Mouse (Mus musculus) c-Kit-negative CD71-positive TER-119-positive erythroid progenitor cells, embryonic 14.5 days (primary cell): ENCODE data around the gene Rpl39.
"Not testable (repeated sequence)": the region's sequence is repeated elsewhere in the genome, so short reads cannot be mapped to it uniquely, and the experiment has no call there.

Source experiments
- DNase-seq: peaks from one replicate; pipeline ENCODE4 v3.0.0-alpha.2; 2013; ENCODE audit warnings: low read depth, low spot score

Gene Rpl39

GRCm38 (mm10) chrX:37084927-37085660 lies at the start of gene Rpl39:
TSS of gene Rpl39 (minus strand) at chrX:37085402.
- peak; percentile 79 for DNase-seq

GRCm38 (mm10) chrX:37126671-37127358 lies 41.6 kb upstream of the Rpl39 start, which contains the start of gene Nkap:
TSS of gene Nkap (plus strand) at chrX:37126795.
- peak; percentile 64 for DNase-seq

- DNase-seq: no peak
Measured at GRCm38 (mm10) chrX:37125511-37125910, 40.3 kb upstream of the Rpl39 start.

GRCm38 (mm10) chrX:37120212-37120611 lies 35.0 kb upstream of the Rpl39 start:
- DNase-seq: no peak

- no peak for DNase-seq
Measured at GRCm38 (mm10) chrX:37119585-37119984, 34.4 kb upstream of the Rpl39 start.

GRCm38 (mm10) chrX:37117085-37117484 lies 31.9 kb upstream of the Rpl39 start:
- DNase-seq: no peak

GRCm38 (mm10) chrX:37110881-37111193 lies 25.6 kb upstream of the Rpl39 start:
- DNase-seq: no peak

GRCm38 (mm10) chrX:37110193-37110880 lies 25.1 kb upstream of the Rpl39 start, which contains the start of gene Upf3b:
TSS of gene Upf3b (minus strand) at chrX:37110322.
- DNase-seq: peak; percentile 89

GRCm38 (mm10) chrX:37109526-37110192 lies 24.5 kb upstream of the Rpl39 start:
- DNase-seq: no peak

GRCm38 (mm10) chrX:37103826-37104225 lies 18.6 kb upstream of the Rpl39 start:
- no peak for DNase-seq

GRCm38 (mm10) chrX:37098681-37099080 lies 13.5 kb upstream of the Rpl39 start:
- no peak for DNase-seq

- DNase-seq: no peak
Measured at GRCm38 (mm10) chrX:37095106-37095768, 10.0 kb upstream of the Rpl39 start.

- no peak for DNase-seq
Measured at GRCm38 (mm10) chrX:37091457-37091856, 6.3 kb upstream of the Rpl39 start.

- no peak for DNase-seq
Measured at GRCm38 (mm10) chrX:37088778-37089177, 3.6 kb upstream of the Rpl39 start.

GRCm38 (mm10) chrX:37085665-37086064 lies 463 bp upstream of the Rpl39 start:
- no peak for DNase-seq

- DNase-seq: peak; percentile 25
Measured at GRCm38 (mm10) chrX:37084318-37084926, 780 bp downstream of the Rpl39 start.

- DNase-seq: no peak
Measured at GRCm38 (mm10) chrX:37081194-37081593, 4.0 kb downstream of the Rpl39 start.

GRCm38 (mm10) chrX:37080345-37080744 lies 4.9 kb downstream of the Rpl39 start:
- DNase-seq: not testable (repeated sequence)

GRCm38 (mm10) chrX:37076651-37077050 lies 8.6 kb downstream of the Rpl39 start:
- no peak for DNase-seq

- peak; percentile 13 for DNase-seq
Measured at GRCm38 (mm10) chrX:37074262-37074892, 10.8 kb downstream of the Rpl39 start.
